Mouse (Mus musculus) hindbrain, embryonic 13.5 days (tissue): ENCODE measurements around the gene Mthfsd. TPM values are rescaled to one million over a fixed set of nuclear protein-coding genes. Genes with fewer than 3 reads are reported as not detected.

ENCODE experiments used
- ATAC-seq: fragments of 200-750 bp; cut with Nextera tagmentation; 2 replicates; pipeline ENCODE4 v1.8.0; 2017; ENCODE audit warnings: moderate TSS enrichment; ENCODE audit not compliant: low FRiP score
- H3K27ac ChIP-seq: fragments of 300-500 bp; sonication (generic); 2 replicates; pipeline ENCODE4 v1.5.1; 2015; ENCODE audit warnings: inconsistent platforms, mild to moderate bottlenecking, moderate library complexity
- H3K27me3 ChIP-seq: fragments of 300-500 bp; sonication (generic); 2 replicates; pipeline ENCODE4 v1.6.1; 2015; ENCODE audit warnings: mild to moderate bottlenecking, inconsistent platforms
- H3K36me3 ChIP-seq: fragments of 300-500 bp; sonication (generic); 2 replicates; pipeline ENCODE4 v1.6.1; 2015; ENCODE audit warnings: mild to moderate bottlenecking, inconsistent platforms
- H3K4me1 ChIP-seq: fragments of 300-500 bp; sonication (generic); replicated peaks from 2 replicates; pipeline ENCODE4 v1.6.1; 2015; ENCODE audit warnings: inconsistent platforms
- H3K4me2 ChIP-seq: fragments of 300-500 bp; sonication (generic); 2 replicates; pipeline ENCODE4 v1.6.1; 2015; ENCODE audit warnings: inconsistent platforms, mild to moderate bottlenecking, moderate library complexity
- H3K4me3 ChIP-seq: fragments of 300-500 bp; sonication (generic); 2 replicates; pipeline ENCODE4 v1.5.1; 2015; ENCODE audit warnings: mild to moderate bottlenecking, inconsistent platforms
- H3K9ac ChIP-seq: fragments of 300-500 bp; sonication (generic); 2 replicates; pipeline ENCODE4 v1.6.1; 2015; ENCODE audit warnings: mild to moderate bottlenecking, inconsistent platforms
- H3K9me3 ChIP-seq: fragments of 300-500 bp; sonication (generic); 2 replicates; pipeline ENCODE4 v1.6.1; 2016; ENCODE audit warnings: inconsistent platforms
- WGBS: fragments of 180-500 bp; shearing (Covaris S2); methylation state at CpG from one replicate; pipeline ENCODE4 v1.1.7; 2015; 5-methylcytosine and 5-hydroxymethylcytosine counted together
- polyA plus RNA-seq: library from polyadenylated mRNA; unstranded; fragments of >200 nt; fragmentation: Nextera tagmentation; extraction: Ambion mirVana; gene quantifications from 2 replicates; pipeline ENCODE4 v1.2.1, GENCODE M21; 2015

The Mthfsd gene
- polyA plus RNA-seq, 1 experiment from 2014 or later = 53.8 TPM

DNA sequence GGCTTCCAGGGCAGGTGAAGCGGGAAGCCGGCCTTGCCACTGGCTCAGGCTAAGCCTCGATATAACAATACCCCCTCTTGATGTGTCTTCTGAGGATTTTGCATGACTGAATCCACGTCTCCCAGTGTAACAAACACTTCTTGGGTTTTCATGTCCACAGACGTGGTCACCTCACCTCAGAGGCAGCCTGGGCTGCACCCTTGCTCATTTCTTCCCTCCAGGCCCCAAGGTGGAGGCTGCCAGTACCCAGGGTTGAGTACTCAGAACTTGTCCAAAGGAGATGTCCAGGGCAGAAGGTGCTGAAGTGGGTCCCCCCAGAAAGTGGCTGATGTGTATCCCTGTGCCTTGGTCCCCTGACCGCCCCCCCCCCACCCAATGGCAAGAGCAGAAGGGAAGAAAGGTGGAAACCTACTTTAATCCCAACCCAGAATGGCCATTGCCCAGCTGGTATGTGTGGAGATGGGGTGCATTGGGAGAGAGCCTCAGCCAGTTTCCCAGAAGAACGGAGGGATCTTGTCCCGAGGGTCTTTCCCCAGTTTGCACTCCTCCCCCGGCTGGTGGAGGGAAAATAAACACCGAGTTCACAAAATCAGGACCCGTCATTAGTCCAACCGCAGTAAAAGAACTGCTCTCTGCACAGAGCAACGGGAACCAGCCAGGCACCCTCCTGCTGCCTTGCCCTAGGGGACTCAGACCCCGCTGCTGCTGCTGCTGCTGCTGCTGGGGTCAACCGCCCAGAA is 33.9 kb downstream of the Mthfsd start:
- Histone ChIP-seq H3K36me3 (no peaks in the 10 kb centered on the region), H3K9ac (no peak overlapping the region), H3K4me2 (no peak overlapping the region), H3K27me3 (peaks cover 99% of the 10 kb centered on the region), H3K4me1 (peaks cover 19% of the 10 kb centered on the region), H3K27ac (no peak overlapping the region), H3K9me3 (no peaks in the 10 kb centered on the region), H3K4me3 (no peak overlapping the region)
- WGBS = under 1% methylated on average over 15 of the region's 15 CpGs
- no peak for ATAC-seq

DNA sequence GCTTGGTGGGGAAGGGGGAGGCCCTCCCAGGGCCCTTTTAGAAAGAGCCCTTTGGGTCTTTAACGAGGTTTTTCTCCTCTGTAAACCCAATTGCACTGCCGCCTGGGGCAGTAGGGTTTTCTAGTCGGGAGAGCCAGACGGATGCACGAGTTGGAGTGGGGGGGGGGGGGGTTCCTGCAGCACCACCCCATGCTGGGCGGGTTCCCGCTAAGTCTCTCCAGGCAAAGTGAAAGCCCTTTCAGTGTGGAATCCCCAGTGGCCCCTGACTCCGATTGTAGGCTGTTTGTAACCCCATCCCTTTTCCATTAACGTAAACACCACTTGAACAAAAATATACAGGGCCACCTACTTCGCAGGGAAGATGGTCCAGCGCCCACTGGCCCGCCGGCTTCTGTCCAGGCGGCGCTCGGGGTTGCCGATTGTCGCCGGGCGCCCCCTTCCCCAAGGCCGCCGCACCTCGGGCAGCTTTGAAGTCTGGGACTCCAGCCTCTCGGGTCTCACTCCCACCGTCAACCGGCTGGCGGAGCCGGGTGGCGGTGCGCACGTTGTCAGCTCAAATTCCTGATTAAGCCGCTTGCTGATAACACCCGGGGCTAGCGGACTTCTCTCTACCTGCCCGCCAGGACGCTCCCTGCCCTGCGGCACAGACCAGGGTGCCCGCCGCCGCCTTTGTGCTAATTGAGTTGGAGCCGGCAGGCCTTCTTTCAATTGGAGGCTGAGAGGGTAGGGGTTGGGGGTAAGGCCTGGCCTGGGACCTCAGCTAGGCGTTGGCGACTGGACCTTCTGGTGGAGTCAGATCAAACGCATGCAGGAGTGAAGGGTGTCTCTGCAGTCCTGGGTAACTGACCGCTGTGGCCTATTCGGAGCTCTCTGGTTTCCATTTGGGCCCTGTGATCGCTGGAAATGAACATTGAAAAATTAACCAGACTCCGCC is 34.8 kb downstream of the Mthfsd start:
- H3K4me2 ChIP-seq = 0 out of 2 replicates have a peak overlapping the region, but pooled peaks have one; percentile 8
- ATAC-seq = no peak
- under 1% methylated on average over 48 of the region's 48 CpGs for WGBS
- no peak overlapping the region for H3K9ac ChIP-seq
- H3K36me3 ChIP-seq = no peaks in the 10 kb centered on the region
- no peak overlapping the region for H3K27ac ChIP-seq
- peaks cover 19% of the 10 kb centered on the region for H3K4me1 ChIP-seq
- H3K9me3 ChIP-seq = no peaks in the 10 kb centered on the region
- H3K27me3 ChIP-seq = peaks cover 99% of the 10 kb centered on the region
- H3K4me3 ChIP-seq = peak overlapping the region; percentile 2; the same call in 1 of the 2 replicates

DNA sequence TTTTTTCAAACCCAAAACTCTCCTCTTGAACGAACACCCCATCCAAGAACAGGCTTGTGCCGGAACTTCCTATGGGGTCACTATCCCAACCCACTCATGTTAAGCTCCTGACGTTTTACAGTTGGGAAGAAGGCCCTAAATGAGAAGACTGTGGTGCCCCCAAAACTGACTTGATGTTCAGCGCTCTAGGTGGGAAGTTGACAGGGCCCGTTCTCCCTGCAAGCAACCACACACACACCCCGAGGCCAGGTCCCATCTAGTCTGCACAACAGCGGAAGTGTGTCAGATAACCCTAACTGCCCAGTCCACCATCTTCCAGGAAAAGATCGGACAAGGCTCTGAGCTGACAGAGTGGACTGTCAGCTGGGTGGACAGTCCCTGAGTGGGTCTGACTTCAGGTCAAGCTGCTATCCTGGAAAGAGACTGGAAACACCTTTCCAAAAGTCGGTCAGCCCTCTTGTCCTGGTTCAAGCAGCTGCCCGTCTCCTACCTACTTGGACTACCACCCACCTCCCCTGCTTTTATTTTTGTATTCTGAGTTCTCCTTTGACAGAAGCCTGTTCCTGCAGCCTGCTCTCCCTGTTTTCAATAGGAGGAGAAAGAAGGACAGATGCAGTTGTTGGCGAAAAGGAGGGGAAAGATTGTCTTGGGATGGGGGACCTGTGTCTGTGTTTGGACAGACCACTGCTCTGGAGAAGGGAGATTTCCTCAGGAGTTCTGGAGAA is 35.6 kb downstream of the Mthfsd start:
- H3K27ac ChIP-seq = no peak overlapping the region
- ATAC-seq = no peak
- WGBS = 9% methylated on average over 11 of the region's 11 CpGs
- H3K4me2 ChIP-seq = no peak overlapping the region
- no peaks in the 10 kb centered on the region for H3K9me3 ChIP-seq
- peaks cover 96% of the 10 kb centered on the region for H3K27me3 ChIP-seq
- H3K36me3 ChIP-seq = no peaks in the 10 kb centered on the region
- H3K4me3 ChIP-seq = no peak overlapping the region
- no peak overlapping the region for H3K9ac ChIP-seq
- peaks cover 19% of the 10 kb centered on the region for H3K4me1 ChIP-seq

DNA sequence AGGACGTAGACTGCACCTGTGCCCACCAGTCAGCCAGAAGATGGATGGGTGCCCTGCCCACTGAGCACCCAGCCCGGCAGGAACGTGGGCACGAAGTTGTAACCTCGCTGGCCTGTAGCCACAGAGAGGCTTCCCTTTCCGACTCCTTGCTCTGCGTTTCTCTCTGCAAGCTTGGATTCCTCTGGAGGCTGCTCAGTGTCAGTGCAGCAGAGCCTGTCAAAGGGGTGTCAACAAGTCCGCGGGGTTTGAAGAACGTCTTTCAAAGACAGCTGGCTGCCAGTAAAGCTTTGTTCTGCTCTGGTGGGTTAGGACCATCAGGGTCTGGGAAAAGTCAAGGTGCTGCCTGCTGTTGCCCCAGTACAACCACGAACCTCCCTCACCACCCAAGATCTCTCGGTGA is 36.7 kb downstream of the Mthfsd start:
- WGBS = 2% methylated on average over 12 of the region's 12 CpGs
- no peak overlapping the region for H3K27ac ChIP-seq
- H3K36me3 ChIP-seq = no peaks in the 10 kb centered on the region
- H3K4me1 ChIP-seq = peaks cover 19% of the 10 kb centered on the region
- H3K27me3 ChIP-seq = peaks cover 88% of the 10 kb centered on the region
- no peak overlapping the region for H3K9ac ChIP-seq
- H3K9me3 ChIP-seq = no peaks in the 10 kb centered on the region
- no peak overlapping the region for H3K4me3 ChIP-seq
- no peak overlapping the region for H3K4me2 ChIP-seq
- ATAC-seq = no peak

DNA sequence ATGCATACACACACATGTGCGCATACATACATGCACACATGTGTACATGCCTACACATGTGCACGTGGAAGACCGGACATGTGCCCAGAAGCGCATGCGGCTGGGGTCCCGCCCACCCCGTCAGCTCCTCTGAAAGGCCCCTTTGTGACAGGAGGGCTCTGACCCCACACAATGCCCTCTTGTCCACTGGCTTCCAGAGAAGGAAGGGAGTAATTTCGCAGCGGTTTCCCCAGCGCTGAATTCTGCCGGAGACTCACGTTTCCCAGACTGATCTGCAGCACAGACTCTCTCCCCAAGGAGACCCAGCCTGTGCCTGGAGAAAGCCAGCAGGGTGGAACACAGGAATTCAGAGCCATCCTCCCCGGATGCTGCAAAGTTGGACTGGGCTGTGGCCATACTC is 44.5 kb downstream of the Mthfsd start:
- Histone ChIP-seq H3K9me3 (no peaks in the 10 kb centered on the region), H3K27me3 (peaks cover 52% of the 10 kb centered on the region), H3K9ac (no peak overlapping the region), H3K4me1 (peaks cover 31% of the 10 kb centered on the region), H3K27ac (no peak overlapping the region), H3K4me3 (no peak overlapping the region), H3K36me3 (no peaks in the 10 kb centered on the region), H3K4me2 (no peak overlapping the region)
- no peak for ATAC-seq
- 32% methylated on average over 13 of the region's 13 CpGs for WGBS

DNA sequence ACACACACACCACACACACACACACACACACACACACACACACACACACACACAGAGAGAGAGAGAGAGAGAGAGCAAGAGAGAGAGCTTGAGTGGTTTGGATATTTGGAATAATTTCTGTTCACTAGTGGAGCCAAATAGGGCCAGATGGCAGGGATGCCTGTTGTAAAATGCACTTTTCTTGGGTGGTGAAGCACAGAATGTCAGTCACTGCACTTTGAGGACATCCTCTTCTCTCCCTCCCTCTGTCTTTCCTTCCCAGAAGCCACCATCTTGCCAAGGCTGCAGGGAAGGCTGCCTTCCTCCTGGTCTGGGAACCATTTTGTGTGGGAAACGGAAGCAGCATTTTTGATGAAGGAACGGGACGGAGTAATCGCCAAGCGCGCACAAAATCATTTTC is 45.7 kb downstream of the Mthfsd start:
- WGBS = 76% methylated on average over 6 of the region's 6 CpGs
- H3K27me3 ChIP-seq = peaks cover 48% of the 10 kb centered on the region
- peak overlapping the region; percentile 64 for H3K27ac ChIP-seq

DNA sequence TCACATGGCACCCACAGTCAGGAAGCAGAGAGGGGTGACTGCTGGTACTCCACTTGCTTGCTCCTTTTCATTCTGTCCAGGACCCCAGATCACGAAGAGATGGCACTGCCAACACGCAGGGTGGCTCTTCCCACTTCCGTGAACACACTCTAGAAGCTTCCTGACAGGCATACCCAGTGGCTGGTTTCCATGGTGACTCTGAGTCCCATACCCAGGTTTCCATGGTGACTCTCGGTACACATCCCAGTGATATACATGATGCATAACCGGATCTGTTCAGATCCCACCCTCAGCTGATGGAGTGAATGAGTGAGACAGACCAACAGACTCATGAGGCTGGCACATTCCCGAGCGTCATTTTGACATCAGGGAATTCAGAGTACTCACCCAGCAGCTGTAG is 49.1 kb downstream of the Mthfsd start:
- no peak overlapping the region for H3K4me3 ChIP-seq
- H3K4me2 ChIP-seq = no peak overlapping the region
- WGBS = 55% methylated on average over 7 of the region's 7 CpGs
- H3K27ac ChIP-seq = no peak overlapping the region
- peak; percentile 54; the same call in 1 of the 2 replicates for ATAC-seq
- H3K9me3 ChIP-seq = no peaks in the 10 kb centered on the region
- H3K4me1 ChIP-seq = peaks cover 38% of the 10 kb centered on the region
- H3K36me3 ChIP-seq = no peaks in the 10 kb centered on the region
- H3K9ac ChIP-seq = no peak overlapping the region
- peaks cover 50% of the 10 kb centered on the region for H3K27me3 ChIP-seq

More for the DNA sequence above, 45.7 kb downstream of the Mthfsd start:
- no peak for ATAC-seq
- H3K4me2 ChIP-seq = no peak overlapping the region
- H3K9me3 ChIP-seq = no peaks in the 10 kb centered on the region
- H3K9ac ChIP-seq = no peak overlapping the region; the same call in 1 of the 2 replicates
- H3K4me3 ChIP-seq = no peak overlapping the region
- peaks cover 39% of the 10 kb centered on the region for H3K4me1 ChIP-seq
- no peaks in the 10 kb centered on the region for H3K36me3 ChIP-seq

DNA sequence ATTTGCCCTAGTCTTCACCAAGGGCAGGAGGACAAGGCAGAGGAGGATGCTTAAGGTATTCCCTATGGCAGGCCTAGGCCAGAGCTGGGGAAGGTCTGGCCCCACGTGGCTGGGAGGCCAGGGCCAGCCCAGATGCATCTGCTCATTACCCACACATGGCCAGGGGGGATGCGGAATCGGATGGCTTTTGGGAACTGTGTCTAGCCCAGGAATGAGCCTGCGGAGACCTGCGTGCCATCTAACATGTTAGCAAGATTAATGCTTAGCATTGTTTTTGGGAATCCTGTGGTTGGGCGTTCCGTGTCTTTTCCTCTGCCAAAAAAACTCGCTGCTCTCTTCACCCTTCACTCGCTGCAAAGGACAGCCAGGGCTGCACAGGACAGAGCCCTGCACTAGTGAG is 50.1 kb downstream of the Mthfsd start:
- H3K27ac ChIP-seq = 0 out of 2 replicates have a peak overlapping the region, but pooled peaks have one; percentile 44
- no peak for ATAC-seq
- WGBS = 57% methylated on average over 9 of the region's 9 CpGs
- no peak overlapping the region for H3K4me3 ChIP-seq
- no peak overlapping the region for H3K9ac ChIP-seq
- H3K4me1 ChIP-seq = peaks cover 30% of the 10 kb centered on the region
- H3K27me3 ChIP-seq = peaks cover 39% of the 10 kb centered on the region
- no peak overlapping the region for H3K4me2 ChIP-seq
- H3K36me3 ChIP-seq = no peaks in the 10 kb centered on the region
- H3K9me3 ChIP-seq = no peaks in the 10 kb centered on the region

DNA sequence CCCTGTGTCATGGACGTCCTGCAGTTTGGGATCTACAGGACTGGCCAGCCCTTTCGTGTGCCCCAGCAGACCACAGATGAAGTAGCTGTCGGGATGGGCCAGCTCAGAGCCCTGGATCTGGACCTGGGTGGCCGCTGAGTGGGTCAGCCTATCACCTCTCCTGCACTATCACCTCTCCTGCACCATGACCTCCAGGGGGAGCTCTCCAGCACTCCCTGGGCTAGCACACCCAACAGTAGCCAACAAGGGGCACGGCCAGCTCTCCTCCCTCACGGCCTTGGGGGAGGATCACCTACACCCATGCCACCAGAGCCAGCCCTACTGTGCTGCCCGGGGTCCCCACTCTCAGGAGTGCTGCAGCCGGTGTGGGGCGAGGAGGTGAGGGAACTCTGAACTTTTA is 60.8 kb downstream of the Mthfsd start:
- 0 out of 2 replicates have a peak, but pooled peaks cover 13% of the 10 kb centered on the region for H3K9me3 ChIP-seq
- no peaks in the 10 kb centered on the region for H3K36me3 ChIP-seq
- H3K9ac ChIP-seq = no peak overlapping the region
- H3K4me1 ChIP-seq = no peaks in the 10 kb centered on the region
- no peak overlapping the region for H3K27ac ChIP-seq
- 73% methylated on average over 9 of the region's 9 CpGs for WGBS
- H3K27me3 ChIP-seq = 0 out of 2 replicates have a peak, but pooled peaks cover 9% of the 10 kb centered on the region
- no peak overlapping the region for H3K4me3 ChIP-seq
- H3K4me2 ChIP-seq = no peak overlapping the region
- ATAC-seq = no peak

DNA sequence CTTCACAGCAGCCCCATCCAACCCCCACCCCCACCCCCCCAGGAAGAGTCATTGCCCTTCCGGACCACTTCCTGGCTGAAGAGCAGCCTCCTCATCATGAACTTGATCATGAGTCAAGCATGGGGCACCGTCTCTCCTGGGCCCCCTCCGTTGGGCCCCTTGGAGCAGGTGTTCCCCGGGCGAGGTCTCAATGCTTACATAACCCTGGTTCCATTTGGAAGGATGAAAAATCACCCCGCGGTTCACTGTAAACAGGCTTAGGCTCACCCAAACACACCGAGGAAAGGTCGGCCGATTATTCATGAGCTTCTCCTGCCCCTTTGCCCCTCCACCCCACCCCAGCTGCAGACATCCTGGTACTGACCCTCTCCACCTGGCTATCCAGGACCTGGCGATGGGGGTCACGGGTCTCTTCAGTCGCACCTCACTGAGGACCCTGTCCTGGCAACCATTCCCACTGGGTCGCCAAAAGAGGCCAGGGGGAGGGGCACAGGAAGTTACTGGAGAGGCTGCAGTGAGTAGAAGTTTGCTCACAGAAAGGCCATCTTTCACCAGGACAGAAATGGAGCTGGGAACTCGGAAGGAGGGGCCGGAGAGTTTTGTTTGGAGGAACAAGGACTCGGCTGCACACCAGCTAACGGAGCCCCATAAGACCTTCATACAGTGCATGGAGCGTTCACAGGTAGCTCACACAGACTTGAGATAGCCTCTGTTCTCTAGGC is 64.3 kb downstream of the Mthfsd start:
- Histone ChIP-seq H3K36me3 (no peaks in the 10 kb centered on the region), H3K4me2 (no peak overlapping the region), H3K9ac (no peak overlapping the region), H3K9me3 (0 out of 2 replicates have a peak, but pooled peaks cover 13% of the 10 kb centered on the region), H3K4me3 (no peak overlapping the region), H3K27me3 (peaks cover 3% of the 10 kb centered on the region; the same call in 1 of the 2 replicates), H3K4me1 (no peaks in the 10 kb centered on the region), H3K27ac (no peak overlapping the region)
- WGBS = 63% methylated on average over 19 of the region's 19 CpGs
- no peak for ATAC-seq
